Mouse (Mus musculus): Measurements from ENCODE around the gene Prss41. TPM values are rescaled to one million over a fixed set of nuclear protein-coding genes. Genes with fewer than 3 reads are reported as not detected.

Prss41 gene
- total and polyA plus RNA-seq, 3 experiments, result 0.29 TPM; not detected in 2

DNA sequence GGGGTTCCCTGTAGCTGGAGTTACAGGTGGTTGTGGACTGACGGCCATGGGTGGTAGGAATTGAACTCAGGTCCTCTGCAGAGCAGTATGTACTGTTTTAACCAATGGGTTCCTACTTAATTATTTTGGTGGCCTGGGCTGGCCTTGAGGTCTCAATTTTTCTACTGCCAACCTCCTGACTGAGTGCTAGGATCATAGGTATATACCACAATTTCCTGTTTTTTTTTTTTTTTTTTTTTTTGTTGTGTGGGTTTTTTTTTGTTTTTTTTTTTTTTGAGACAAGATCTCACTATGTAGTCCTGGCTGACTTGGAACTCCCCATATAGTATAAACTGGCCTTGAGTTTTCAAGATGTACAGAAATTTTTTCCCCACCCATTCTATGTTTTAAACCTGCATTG lies 12.8 kb downstream of the Prss41 start:
- no peak overlapping the region for H3K4me3 ChIP-seq
- TF ChIP-seq EP300 (IDR thresholded peaks at IDR 0.05; ENCODE audit: insufficient read depth, low read depth, low read length), result no peak
- no peak for TF ChIP-seq POLR2A (IDR thresholded peaks at IDR 0.05; ENCODE audit: insufficient read depth, low read depth, low read length)
- TF ChIP-seq CTCF (IDR thresholded peaks at IDR 0.05), result no peak
- H3K9ac ChIP-seq (ENCODE audit: low read depth, low read length), result no peak overlapping the region
- H3K36me3 ChIP-seq (ENCODE audit: control insufficient read depth, insufficient read depth, low read length), result peaks cover 10% of the 10 kb centered on the region
- intact Hi-C loops (cut with DNase I), result no loop called here
- peaks cover 1% of the 10 kb centered on the region; the same call in 1 of the 2 replicates for H3K27me3 ChIP-seq (ENCODE audit: control insufficient read depth, insufficient read depth, low read length)
- no peak overlapping the region for H3K27ac ChIP-seq
- peaks cover 2% of the 10 kb centered on the region; the same call in 1 of the 2 replicates for H3K79me2 ChIP-seq (replicated peaks; ENCODE audit: control insufficient read depth, insufficient read depth, low read length)
- no peak for DNase-seq
- WGBS, result 93% methylated on average over 1 of the region's 1 CpGs
- H3K4me1 ChIP-seq (ENCODE audit: control insufficient read depth, insufficient read depth, low read length), result no peaks in the 10 kb centered on the region

- peak; percentile 87 to 91 for DNase-seq
- WGBS, result under 1% methylated on average over 24 of the region's 42 CpGs
- intact Hi-C loops (cut with DNase I), result loop anchor here (1.0 to 2.0 kb wide), 2 partner anchors 27 to 58 kb away; partner anchors contain the start of gene Flywch1
Measured at GRCm38 (mm10) chr17:23829064-23829619, 14.8 kb downstream of the Prss41 start, which contains the start of gene Elob. Elob (minus strand) TSS chr17:23829136.

DNA sequence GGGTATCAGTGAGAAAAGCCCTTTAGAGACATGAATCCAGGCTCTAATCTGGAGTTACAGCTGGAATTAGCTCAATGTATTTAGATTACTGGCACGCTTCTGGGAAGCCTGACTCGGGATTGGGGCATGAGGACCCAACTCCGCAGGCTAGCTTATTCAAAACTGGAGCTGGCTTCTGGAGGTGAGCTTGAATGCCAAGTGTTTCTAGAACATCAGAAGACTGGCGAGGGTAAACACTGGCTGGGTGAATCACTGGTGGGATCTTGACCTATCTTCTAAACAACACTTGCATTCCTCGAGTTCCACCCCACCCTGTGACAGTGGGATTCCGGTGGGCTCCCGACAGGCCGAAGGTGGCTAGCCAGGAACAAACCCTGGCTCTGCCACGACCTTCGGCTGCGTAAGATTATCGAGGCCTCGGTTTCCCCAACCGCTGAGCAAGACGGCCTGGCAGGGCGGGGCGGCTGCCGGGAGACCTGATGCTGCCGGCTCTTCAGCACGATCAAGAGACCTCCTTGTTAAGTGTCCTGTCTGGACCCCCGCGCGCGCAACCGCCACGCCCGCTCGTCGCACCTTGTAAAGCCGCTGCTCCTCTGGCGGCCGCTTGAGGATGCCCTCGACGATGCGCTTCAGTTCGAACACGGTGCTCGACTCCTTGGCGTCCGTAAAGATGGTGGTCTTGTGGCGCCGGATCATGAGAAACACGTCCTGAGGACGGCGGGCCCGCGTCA lies 15.5 kb downstream of the Prss41 start:
- Histone ChIP-seq H3K27me3 (ENCODE audit: control insufficient read depth, insufficient read depth, low read length) (no peaks in the 10 kb centered on the region), H3K36me3 (ENCODE audit: control insufficient read depth, insufficient read depth, low read length) (peaks cover 14% of the 10 kb centered on the region), H3K4me1 (ENCODE audit: control insufficient read depth, insufficient read depth, low read length) (no peaks in the 10 kb centered on the region), H3K79me2 (replicated peaks; ENCODE audit: control insufficient read depth, insufficient read depth, low read length) (peaks cover 2% of the 10 kb centered on the region; the same call in 1 of the 2 replicates), H3K27ac (peak overlapping the region; percentile 76), H3K4me3 (peak overlapping the region; percentile 83), H3K9ac (ENCODE audit: low read depth, low read length) (peak overlapping the region; percentile 80)
- peak in 1 of 2 experiments; percentile 29 for DNase-seq
- under 1% methylated on average over 47 of the region's 47 CpGs for WGBS
- intact Hi-C loops (cut with DNase I), result loop anchor here (1.0 to 2.0 kb wide), 2 partner anchors 26 to 58 kb away; partner anchors contain the start of gene Flywch1
- TF ChIP-seq POLR2A (IDR thresholded peaks at IDR 0.05; ENCODE audit: insufficient read depth, low read depth, low read length), result no peak
- TF ChIP-seq CTCF (IDR thresholded peaks at IDR 0.05), result 0 out of 2 replicates have a peak, but pooled peaks have one; percentile 9

More at GRCm38 (mm10) chr17:23829064-23829619, 14.8 kb downstream of the Prss41 start, which contains the start of gene Elob:
- Histone ChIP-seq H3K4me3 (peak within 1 kb of the TSS; percentile 83), H3K4me1 (ENCODE audit: control insufficient read depth, insufficient read depth, low read length) (no peaks in the 10 kb centered on the region), H3K79me2 (replicated peaks; ENCODE audit: control insufficient read depth, insufficient read depth, low read length) (peaks cover 2% of the 10 kb centered on the region; the same call in 1 of the 2 replicates), H3K27ac (peak within 1 kb of the TSS; percentile 96), H3K27me3 (ENCODE audit: control insufficient read depth, insufficient read depth, low read length) (no peaks in the 10 kb centered on the region; the same call in 1 of the 2 replicates), H3K9ac (ENCODE audit: low read depth, low read length) (peak within 1 kb of the TSS; percentile 80), H3K36me3 (ENCODE audit: control insufficient read depth, insufficient read depth, low read length) (peaks cover 14% of the 10 kb centered on the region)
- TF ChIP-seq CTCF (IDR thresholded peaks at IDR 0.05), result peak; percentile 83
- TF ChIP-seq EP300 (IDR thresholded peaks at IDR 0.05; ENCODE audit: insufficient read depth, low read depth, low read length), result peak; percentile 51; the same call in 1 of the 2 replicates
- peak; percentile 73 for TF ChIP-seq POLR2A (IDR thresholded peaks at IDR 0.05; ENCODE audit: insufficient read depth, low read depth, low read length)

GRCm38 (mm10) chr17:23825591-23825990 lies 18.4 kb downstream of the Prss41 start:
- no peak overlapping the region for H3K27ac ChIP-seq
- peaks cover 14% of the 10 kb centered on the region for H3K36me3 ChIP-seq (ENCODE audit: control insufficient read depth, insufficient read depth, low read length)
- intact Hi-C loops (cut with DNase I), result no loop called here
- 66% methylated on average over 4 of the region's 4 CpGs for WGBS
- no peak overlapping the region for H3K9ac ChIP-seq (ENCODE audit: low read depth, low read length)
- H3K4me1 ChIP-seq (ENCODE audit: control insufficient read depth, insufficient read depth, low read length), result no peaks in the 10 kb centered on the region
- DNase-seq, result no peak
- peaks cover 2% of the 10 kb centered on the region; the same call in 1 of the 2 replicates for H3K79me2 ChIP-seq (replicated peaks; ENCODE audit: control insufficient read depth, insufficient read depth, low read length)
- H3K27me3 ChIP-seq (ENCODE audit: control insufficient read depth, insufficient read depth, low read length), result no peaks in the 10 kb centered on the region
- no peak for TF ChIP-seq POLR2A (IDR thresholded peaks at IDR 0.05; ENCODE audit: insufficient read depth, low read depth, low read length)
- TF ChIP-seq CTCF (IDR thresholded peaks at IDR 0.05), result no peak
- TF ChIP-seq EP300 (IDR thresholded peaks at IDR 0.05; ENCODE audit: insufficient read depth, low read depth, low read length), result no peak
- no peak overlapping the region for H3K4me3 ChIP-seq

GRCm38 (mm10) chr17:23823614-23824013 lies 20.4 kb downstream of the Prss41 start:
- Histone ChIP-seq H3K4me3 (no peak overlapping the region), H3K27me3 (ENCODE audit: control insufficient read depth, insufficient read depth, low read length) (no peaks in the 10 kb centered on the region), H3K36me3 (ENCODE audit: control insufficient read depth, insufficient read depth, low read length) (peaks cover 14% of the 10 kb centered on the region), H3K4me1 (ENCODE audit: control insufficient read depth, insufficient read depth, low read length) (no peaks in the 10 kb centered on the region), H3K9ac (ENCODE audit: low read depth, low read length) (no peak overlapping the region), H3K79me2 (replicated peaks; ENCODE audit: control insufficient read depth, insufficient read depth, low read length) (peaks cover 2% of the 10 kb centered on the region; the same call in 1 of the 2 replicates), H3K27ac (no peak overlapping the region)
- intact Hi-C loops (cut with DNase I), result no loop called here
- DNase-seq, result no peak
- TF ChIP-seq EP300 (IDR thresholded peaks at IDR 0.05; ENCODE audit: insufficient read depth, low read depth, low read length) (no peak), POLR2A (IDR thresholded peaks at IDR 0.05; ENCODE audit: insufficient read depth, low read depth, low read length) (no peak)
- 88% methylated on average over 12 of the region's 12 CpGs for WGBS
